Mouse (Mus musculus): ENCODE results near the gene Ccdc146. TPM values are rescaled to one million over a fixed set of nuclear protein-coding genes. Genes with fewer than 3 reads are reported as not detected.
"Not testable (repeated sequence)": the region's sequence is repeated elsewhere in the genome, so short reads cannot be mapped to it uniquely, and the experiment has no call there.

Ccdc146 gene
- polyA plus RNA-seq, 1 experiment = 0.26 TPM

DNA sequence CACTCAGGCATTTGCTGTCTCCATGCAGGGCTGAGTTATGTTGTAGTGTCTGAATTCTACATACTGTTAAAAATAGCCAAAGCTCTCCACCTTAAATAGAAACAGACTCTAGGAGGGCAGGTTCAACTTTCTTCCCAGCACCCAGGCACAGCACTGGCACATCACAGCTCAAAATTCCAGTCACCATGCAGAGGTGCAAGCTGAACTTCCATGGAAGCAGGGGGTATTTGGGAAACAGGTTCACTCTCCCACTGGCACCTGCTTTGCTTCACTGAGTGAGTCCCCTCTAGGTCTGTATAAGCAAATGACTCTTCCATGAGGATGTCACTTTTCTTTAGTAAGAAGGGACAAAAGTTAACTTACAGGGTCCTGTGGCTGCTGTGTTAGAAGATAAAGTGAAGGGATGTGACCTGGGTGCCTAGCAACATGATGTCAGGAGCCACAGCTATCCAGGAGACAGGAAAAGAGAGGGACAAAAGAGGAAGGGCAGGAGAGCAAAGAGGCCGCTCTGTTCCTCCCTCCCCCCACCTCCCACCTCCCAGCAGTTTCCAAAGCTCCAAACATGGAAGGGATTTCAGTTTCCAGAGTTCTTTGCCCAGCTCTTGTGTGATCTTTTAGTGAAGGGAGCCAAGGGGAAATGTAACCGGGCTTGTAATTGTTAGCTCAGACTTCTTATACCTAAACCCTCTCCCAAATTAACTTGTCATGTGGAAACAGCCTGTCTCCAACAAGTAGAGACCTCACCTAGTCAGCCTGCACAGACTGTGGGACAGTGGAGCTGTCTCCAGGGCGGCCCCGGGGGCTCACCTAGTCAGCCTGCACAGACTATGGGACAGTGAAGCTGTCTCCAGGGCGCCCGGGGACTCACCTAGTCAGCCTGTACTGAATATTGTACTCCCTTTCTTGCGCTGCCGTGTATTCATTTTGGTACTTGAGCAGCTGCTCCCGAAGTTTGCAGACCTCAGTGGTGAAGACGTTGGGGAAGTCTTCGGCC lies 94.5 kb downstream of the Ccdc146 start:
- DNase-seq (ENCODE audit: low read depth) = no peak

DNA sequence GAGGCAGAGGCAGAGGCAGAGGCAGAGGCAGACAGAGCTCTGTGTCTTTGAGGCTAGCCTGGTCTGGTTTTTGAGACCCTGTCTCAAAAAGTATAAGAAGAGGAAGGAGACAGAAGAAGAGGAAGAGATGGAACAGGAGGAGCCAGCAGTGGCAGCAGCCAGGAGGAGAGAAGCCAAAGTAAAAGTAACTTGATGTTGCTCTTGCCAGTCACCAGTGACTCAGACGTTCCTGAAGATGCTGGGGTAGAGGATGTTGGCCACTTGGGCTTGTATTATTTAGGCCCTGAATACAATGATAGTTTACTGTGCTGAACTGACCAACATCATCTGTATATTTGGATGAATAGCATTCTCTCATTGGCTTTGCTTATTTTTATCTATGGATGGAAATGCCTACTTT lies 95.9 kb downstream of the Ccdc146 start:
- DNase-seq (ENCODE audit: low read depth) = no peak

- DNase-seq (ENCODE audit: low read depth) = no peak
Measured at GRCm38 (mm10) chr5:21326494-21326893, 98.0 kb downstream of the Ccdc146 start.

GRCm38 (mm10) chr5:21320138-21320537 lies 104.3 kb downstream of the Ccdc146 start:
- no peak for DNase-seq (ENCODE audit: low read depth)

GRCm38 (mm10) chr5:21314696-21315095 lies 109.8 kb downstream of the Ccdc146 start:
- no peak for DNase-seq (ENCODE audit: low read depth)

DNA sequence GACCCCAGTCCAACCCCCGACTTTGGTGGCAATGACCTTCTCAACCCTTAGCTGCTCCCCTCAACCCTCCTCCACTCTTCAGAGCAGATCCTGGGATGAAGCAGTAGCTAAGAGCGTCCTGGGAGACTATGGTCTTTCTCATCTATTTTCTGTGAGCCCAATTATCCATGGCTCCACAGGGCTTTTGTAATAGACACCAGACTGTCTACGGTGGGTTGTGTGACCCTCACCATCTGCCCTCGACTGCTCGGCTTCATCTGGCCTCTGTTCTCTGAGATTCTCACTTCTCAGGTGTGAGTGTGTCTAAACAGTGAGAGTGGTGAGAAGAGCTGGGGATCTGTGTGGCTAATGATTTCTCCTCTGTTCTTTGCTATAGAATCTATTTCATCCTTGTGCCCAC lies 117.3 kb downstream of the Ccdc146 start:
- DNase-seq (ENCODE audit: low read depth) = no peak

DNA sequence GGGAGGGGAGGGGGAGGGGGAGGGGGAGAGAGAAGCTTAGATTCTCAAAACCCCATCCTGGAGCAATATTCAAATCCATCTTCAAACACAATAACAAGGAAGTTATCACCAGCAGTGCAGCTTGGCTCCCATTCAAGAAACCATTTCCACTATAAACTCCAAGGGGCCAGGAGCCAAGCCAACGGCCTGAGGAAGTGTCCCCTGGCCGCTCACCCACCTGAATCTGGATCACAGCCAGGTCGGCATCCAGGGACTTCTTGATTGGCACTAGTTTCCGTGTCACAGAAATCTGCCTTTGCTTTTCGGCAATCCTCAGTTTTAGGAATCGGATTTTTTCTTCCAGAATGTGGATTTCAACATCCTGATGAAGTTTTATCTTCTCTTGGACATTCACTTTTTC lies 123.5 kb downstream of the Ccdc146 start:
- DNase-seq (ENCODE audit: low read depth) = no peak

DNA sequence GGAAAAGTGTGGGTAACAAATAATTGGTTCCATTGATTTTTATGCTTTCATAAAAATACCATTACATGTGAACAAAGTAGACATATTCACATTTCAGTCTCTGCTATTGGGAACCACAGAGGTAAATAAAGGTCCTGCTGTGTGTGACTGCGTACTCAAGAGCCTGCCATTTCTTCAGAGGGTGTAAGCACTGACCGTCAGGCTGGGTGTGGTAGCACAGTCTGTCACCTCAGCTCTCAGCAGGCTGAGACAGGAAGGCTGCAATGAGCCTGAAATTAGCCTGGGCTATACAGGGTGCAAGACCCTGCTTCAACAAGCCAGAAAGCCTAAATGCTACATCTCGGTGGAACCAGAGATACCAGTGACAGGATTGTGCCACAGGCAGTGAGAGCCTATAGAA lies 124.4 kb downstream of the Ccdc146 start:
- no peak for DNase-seq (ENCODE audit: low read depth)

- DNase-seq (ENCODE audit: low read depth) = no peak
Measured at GRCm38 (mm10) chr5:21299076-21299755, 125.3 kb downstream of the Ccdc146 start.

GRCm38 (mm10) chr5:21295683-21296082 lies 128.8 kb downstream of the Ccdc146 start:
- no peak for DNase-seq (ENCODE audit: low read depth)

- DNase-seq (ENCODE audit: low read depth) = no peak
Measured at GRCm38 (mm10) chr5:21290594-21290993, 133.9 kb downstream of the Ccdc146 start.

DNA sequence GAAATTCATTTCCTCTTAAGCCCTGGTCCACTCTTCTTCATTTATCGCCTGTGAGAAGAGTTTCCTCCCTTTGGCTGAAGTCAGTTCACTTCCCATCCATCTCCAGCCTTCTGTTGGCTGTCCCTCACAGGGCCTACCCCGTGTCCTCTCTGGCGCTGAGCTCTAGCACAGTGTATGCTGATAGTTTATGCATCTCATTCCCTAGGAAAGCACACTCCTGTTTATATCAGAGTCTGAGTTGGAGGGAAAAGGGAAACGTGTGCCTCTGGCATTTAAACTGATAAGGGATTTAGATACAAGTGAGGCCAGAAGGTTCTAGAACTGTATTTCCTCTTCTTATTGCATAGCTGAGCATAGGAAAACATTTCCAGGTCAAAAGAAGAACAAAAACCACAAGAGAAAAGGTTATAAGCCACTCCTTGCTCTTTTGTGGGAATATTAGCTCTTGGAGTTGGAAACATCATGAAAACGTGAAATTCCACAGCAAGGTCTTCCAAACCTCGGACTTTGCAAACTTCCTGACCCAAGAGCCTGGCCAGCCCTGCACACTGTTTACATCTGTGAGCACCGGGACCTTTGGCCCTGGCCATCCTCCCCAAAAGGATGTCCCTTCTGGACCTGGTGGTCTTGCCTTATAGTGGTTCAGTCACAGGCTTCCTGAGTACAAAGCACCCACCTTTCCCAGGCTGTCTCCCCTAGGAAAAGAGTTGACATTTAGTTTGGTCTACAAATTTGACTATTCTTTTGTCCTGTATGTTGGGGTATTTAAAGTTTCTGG lies 135.6 kb downstream of the Ccdc146 start:
- no peak for DNase-seq (ENCODE audit: low read depth)

DNA sequence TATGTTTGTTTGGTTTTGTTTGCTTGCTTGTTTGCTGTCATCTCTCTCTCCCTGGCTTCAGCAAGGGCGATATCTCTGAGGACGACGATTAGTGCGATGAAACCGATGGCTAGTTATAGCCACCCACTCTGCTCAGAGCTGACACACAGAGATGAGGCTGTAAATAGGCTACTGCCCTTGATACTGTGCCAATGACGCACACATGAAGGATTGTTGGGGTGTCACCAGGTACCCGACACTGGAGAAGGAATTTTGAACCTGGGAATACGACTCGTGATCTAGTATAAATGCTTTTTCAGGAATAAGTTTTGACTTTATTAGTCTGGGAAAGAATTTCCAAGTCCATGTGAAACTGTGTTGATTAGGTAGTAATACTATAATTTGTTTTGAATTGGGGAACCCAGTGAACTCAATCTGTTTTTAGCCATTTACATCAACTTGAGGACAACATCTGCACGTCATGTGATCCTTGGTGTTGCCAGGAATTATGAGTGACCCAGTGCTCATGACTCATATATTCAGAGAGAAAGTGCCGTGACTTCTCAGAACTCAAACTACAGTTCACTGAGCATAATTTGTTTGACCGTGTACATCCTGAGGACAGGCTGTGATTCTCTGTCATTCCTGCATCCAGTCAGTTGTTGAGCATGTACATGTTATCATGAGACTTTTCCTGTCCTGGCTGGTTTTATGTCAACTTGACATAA lies 141.0 kb downstream of the Ccdc146 start:
- no peak for DNase-seq (ENCODE audit: low read depth)

- not testable (repeated sequence) for DNase-seq (ENCODE audit: low read depth)
Measured at GRCm38 (mm10) chr5:21277685-21278084, 146.8 kb downstream of the Ccdc146 start.

GRCm38 (mm10) chr5:21271386-21272354 lies 152.8 kb downstream of the Ccdc146 start:
- DNase-seq (ENCODE audit: low read depth) = no peak

- DNase-seq (ENCODE audit: low read depth) = no peak
Measured at GRCm38 (mm10) chr5:21270756-21271155, 153.7 kb downstream of the Ccdc146 start.

GRCm38 (mm10) chr5:21269446-21269845 lies 155.0 kb downstream of the Ccdc146 start:
- DNase-seq (ENCODE audit: low read depth) = no peak

GRCm38 (mm10) chr5:21267090-21267489 lies 157.4 kb downstream of the Ccdc146 start:
- no peak for DNase-seq (ENCODE audit: low read depth)

- no peak for DNase-seq (ENCODE audit: low read depth)
Measured at GRCm38 (mm10) chr5:21265049-21265448, 159.4 kb downstream of the Ccdc146 start.

GRCm38 (mm10) chr5:21264352-21265021 lies 160.0 kb downstream of the Ccdc146 start:
- no peak for DNase-seq (ENCODE audit: low read depth)

All from gonadal fat pad, adult 2 months (tissue).